Mouse (Mus musculus) liver, embryonic 14.5 days (tissue): ENCODE data around the gene Cox10.

Experiments used
- CTCF ChIP-seq: IDR thresholded peaks from 2 replicates; pipeline ENCODE4 v1.5.1; 2016; ENCODE audit warnings: antibody characterized with exemption, low read depth, control low read depth
- EP300 ChIP-seq: IDR thresholded peaks from 2 replicates; pipeline ENCODE4 v1.6.1; 2016; ENCODE audit warnings: antibody characterized with exemption, low read depth

GRCm38 (mm10) chr11:63921044-63921951 lies 158.0 kb downstream of the Cox10 start:
- no peak for TF ChIP-seq EP300
- no peak for TF ChIP-seq CTCF
